Mouse (Mus musculus) embryo, embryonic 10.5 days (tissue): ENCODE measurements at regions not wholly inside any gene's neighbourhood (a gene's known extent, or its start where the extent isn't known, plus 50 kb on each side); places are given as distances from the start of the nearest gene placed in this dataset.

Source experiments
- DNase-seq: peaks from one replicate; pipeline ENCODE4 v3.0.0-alpha.2; 2015; ENCODE audit warnings: low spot score

- peak; percentile 59 for DNase-seq
Observed at GRCm38 (mm10) chr12:64550915-64551570, 76.6 kb upstream of the Fscb start.

- DNase-seq, result no peak
Observed at GRCm38 (mm10) chr12:64541111-64541510, 66.6 kb upstream of the Fscb start.
